Mouse (Mus musculus) limb, embryonic 13.5 days (tissue): ENCODE data around the gene Ncapd3. TPM values are rescaled to one million over a fixed set of nuclear protein-coding genes. Genes with fewer than 3 reads are reported as not detected.

Experiments used
- ATAC-seq: fragments of 200-750 bp; cut with Nextera tagmentation; 2 replicates; pipeline ENCODE4 v1.8.0; 2017; ENCODE audit warnings: low read depth, moderate number of reproducible peaks, moderate TSS enrichment; ENCODE audit not compliant: low FRiP score
- H3K27ac ChIP-seq: fragments of 300-500 bp; sonication (generic); 2 replicates; pipeline ENCODE4 v1.5.1; 2015; ENCODE audit warnings: inconsistent platforms, mild to moderate bottlenecking, moderate library complexity
- H3K27me3 ChIP-seq: fragments of 300-500 bp; sonication (generic); 2 replicates; pipeline ENCODE4 v1.6.1; 2015; ENCODE audit warnings: mild to moderate bottlenecking, inconsistent platforms
- H3K36me3 ChIP-seq: fragments of 300-500 bp; sonication (generic); 2 replicates; pipeline ENCODE4 v1.6.1; 2015; ENCODE audit warnings: inconsistent platforms, mild to moderate bottlenecking, moderate library complexity
- H3K4me1 ChIP-seq: fragments of 300-500 bp; sonication (generic); 2 replicates; pipeline ENCODE4 v1.6.1; 2015; ENCODE audit warnings: inconsistent platforms
- H3K4me2 ChIP-seq: fragments of 300-500 bp; sonication (generic); replicated peaks from 2 replicates; pipeline ENCODE4 v1.6.1; 2015; ENCODE audit warnings: inconsistent platforms, mild to moderate bottlenecking, moderate library complexity
- H3K4me3 ChIP-seq: fragments of 300-500 bp; sonication (generic); 2 replicates; pipeline ENCODE4 v1.5.1; 2015; ENCODE audit warnings: moderate library complexity, mild to moderate bottlenecking, inconsistent platforms
- H3K9ac ChIP-seq: fragments of 300-500 bp; sonication (generic); 2 replicates; pipeline ENCODE4 v1.6.1; 2015; ENCODE audit warnings: mild to moderate bottlenecking, inconsistent platforms
- H3K9me3 ChIP-seq: fragments of 300-500 bp; sonication (generic); 2 replicates; pipeline ENCODE4 v1.6.1; 2016; ENCODE audit warnings: inconsistent platforms
- WGBS: fragments of 180-500 bp; shearing (Covaris S2); methylation state at CpG from one replicate; pipeline ENCODE4 v1.1.7; 2015; 5-methylcytosine and 5-hydroxymethylcytosine counted together
- polyA plus RNA-seq: library from polyadenylated mRNA; unstranded; fragments of >200 nt; fragmentation: Nextera tagmentation; extraction: Ambion mirVana; gene quantifications from 2 replicates; pipeline ENCODE4 v1.2.1, GENCODE M21; 2015

Ncapd3 gene
- polyA plus RNA-seq, 1 experiment from 2014 or later = 25.8 TPM

DNA sequence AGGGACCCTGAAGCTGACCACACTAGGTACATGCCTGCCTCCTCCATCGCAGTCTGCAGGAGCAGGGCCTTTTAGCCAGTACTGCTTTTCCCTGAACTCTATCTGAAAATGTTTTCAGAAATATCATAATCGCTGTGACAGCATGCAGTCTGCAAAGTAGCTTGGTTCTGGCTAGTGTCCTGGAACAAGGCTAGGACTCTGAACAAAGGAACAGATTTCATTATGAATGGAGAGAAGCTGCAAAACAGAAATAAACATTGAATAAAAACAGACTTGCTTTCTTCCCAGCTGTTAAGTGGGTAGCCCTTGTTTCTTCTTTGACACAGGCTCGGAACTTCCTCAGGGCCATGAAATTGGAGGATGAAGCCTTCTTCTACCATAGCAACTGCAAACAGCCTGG, 24.7 kb upstream of the Ncapd3 start:
- no peak overlapping the region for H3K27ac ChIP-seq
- ATAC-seq = no peak
- no peaks in the 10 kb centered on the region for H3K9me3 ChIP-seq
- 93% methylated on average over 3 of the region's 3 CpGs for WGBS
- H3K4me3 ChIP-seq = no peak overlapping the region
- H3K27me3 ChIP-seq = no peaks in the 10 kb centered on the region
- H3K4me1 ChIP-seq = peaks cover 13% of the 10 kb centered on the region
- peaks cover 76% of the 10 kb centered on the region for H3K36me3 ChIP-seq
- no peak overlapping the region for H3K9ac ChIP-seq
- no peak overlapping the region for H3K4me2 ChIP-seq

DNA sequence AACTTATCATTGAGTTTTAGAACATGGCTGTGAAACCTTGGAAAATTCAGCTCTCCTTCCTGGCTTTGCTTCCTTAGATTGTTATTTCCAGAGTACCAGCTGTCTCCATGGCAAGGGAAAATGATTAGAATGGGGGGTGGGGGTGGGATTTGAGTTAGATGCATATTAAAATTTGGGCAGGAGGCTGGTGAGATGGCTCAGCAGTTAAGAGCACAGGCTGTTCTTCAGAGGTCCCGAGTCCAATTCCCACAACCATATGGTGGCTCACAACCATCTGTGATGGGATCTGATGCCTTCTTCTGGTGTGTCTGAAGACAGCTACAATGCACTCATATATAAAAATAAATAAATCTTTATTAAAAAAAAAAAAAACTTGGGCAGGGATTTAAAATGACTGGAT, 24.0 kb upstream of the Ncapd3 start:
- ATAC-seq = no peak
- H3K36me3 ChIP-seq = peaks cover 83% of the 10 kb centered on the region
- peaks cover 7% of the 10 kb centered on the region for H3K4me1 ChIP-seq
- no peak overlapping the region for H3K4me2 ChIP-seq
- no peak overlapping the region for H3K27ac ChIP-seq
- WGBS = 100% methylated on average over 1 of the region's 1 CpGs
- no peak overlapping the region for H3K9ac ChIP-seq
- no peaks in the 10 kb centered on the region for H3K27me3 ChIP-seq
- no peaks in the 10 kb centered on the region for H3K9me3 ChIP-seq
- H3K4me3 ChIP-seq = no peak overlapping the region

DNA sequence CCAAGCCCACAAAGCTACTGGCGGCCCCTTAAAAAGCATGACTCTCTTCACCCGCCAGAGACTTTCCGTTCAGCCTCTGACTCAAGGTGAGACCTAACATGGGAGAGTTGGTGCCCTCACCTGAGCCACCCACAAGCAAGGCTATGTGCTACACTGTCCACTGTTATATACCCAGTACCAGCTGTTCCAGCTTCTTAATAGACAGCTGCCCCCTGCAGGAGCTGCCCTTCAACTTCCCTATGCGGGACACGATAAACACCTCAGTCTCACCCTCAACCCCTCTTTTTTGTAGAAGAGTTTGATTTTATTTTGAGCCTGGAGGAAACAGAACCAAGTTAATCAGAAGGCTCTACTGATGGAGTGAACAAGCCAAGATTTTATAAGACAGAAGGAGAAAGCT, 23.1 kb upstream of the Ncapd3 start:
- Histone ChIP-seq H3K36me3 (peaks cover 93% of the 10 kb centered on the region), H3K4me2 (no peak overlapping the region)

DNA sequence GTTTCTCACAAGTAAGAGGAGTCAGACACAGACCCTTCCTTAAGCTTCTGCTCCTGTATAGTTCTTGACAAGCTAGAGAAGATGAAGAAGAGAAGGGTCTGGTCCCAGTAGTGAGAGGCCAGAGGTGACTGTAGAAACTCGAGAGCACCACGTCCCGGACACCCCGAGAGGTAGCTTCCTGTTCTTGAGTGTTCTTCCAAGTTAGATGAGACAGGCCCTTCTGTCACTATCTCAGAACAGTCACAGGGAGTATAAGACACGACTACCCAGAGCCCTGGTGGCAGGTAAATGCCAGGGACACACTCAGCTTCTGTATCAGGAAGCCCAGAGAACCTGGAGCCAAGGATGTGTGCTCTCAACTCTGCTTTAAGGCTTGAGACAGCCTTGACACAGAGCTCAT, 20.7 kb upstream of the Ncapd3 start:
- WGBS = 82% methylated on average over 5 of the region's 5 CpGs

More for the DNA sequence above, 23.1 kb upstream of the Ncapd3 start:
- no peaks in the 10 kb centered on the region for H3K4me1 ChIP-seq
- H3K27me3 ChIP-seq = no peaks in the 10 kb centered on the region
- WGBS = 93% methylated on average over 5 of the region's 5 CpGs
- H3K9ac ChIP-seq = no peak overlapping the region
- H3K9me3 ChIP-seq = no peaks in the 10 kb centered on the region
- H3K4me3 ChIP-seq = no peak overlapping the region
- ATAC-seq = no peak
- H3K27ac ChIP-seq = no peak overlapping the region

DNA sequence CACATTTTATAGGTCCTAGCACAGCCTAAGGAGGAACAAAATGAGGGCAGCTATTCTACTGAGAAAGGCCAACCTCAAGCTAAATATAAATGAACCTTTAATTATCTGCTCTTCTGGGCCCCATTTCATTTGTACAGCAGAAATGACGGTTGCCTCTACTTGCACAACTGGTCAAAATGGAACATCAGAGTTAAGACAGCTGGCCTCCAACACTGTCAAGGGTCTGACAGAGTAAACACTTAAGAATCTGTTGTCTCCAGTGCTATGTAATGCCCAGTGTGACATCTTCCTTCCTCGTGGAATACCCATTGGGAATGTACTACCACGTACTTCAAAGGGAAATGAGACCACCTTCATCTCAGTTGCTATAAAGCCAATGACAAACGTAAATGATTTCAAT, 18.4 kb upstream of the Ncapd3 start:
- WGBS = 88% methylated on average over 4 of the region's 4 CpGs
- Histone ChIP-seq H3K9me3 (no peaks in the 10 kb centered on the region), H3K4me1 (no peaks in the 10 kb centered on the region), H3K27me3 (no peaks in the 10 kb centered on the region), H3K9ac (no peak overlapping the region), H3K36me3 (peaks cover 98% of the 10 kb centered on the region), H3K27ac (no peak overlapping the region), H3K4me3 (no peak overlapping the region), H3K4me2 (no peak overlapping the region)
- no peak for ATAC-seq

More for the DNA sequence above, 20.7 kb upstream of the Ncapd3 start:
- Histone ChIP-seq H3K4me1 (no peaks in the 10 kb centered on the region), H3K36me3 (peaks cover 99% of the 10 kb centered on the region), H3K4me3 (no peak overlapping the region), H3K27me3 (no peaks in the 10 kb centered on the region), H3K9ac (no peak overlapping the region), H3K9me3 (no peaks in the 10 kb centered on the region), H3K4me2 (no peak overlapping the region), H3K27ac (no peak overlapping the region)
- ATAC-seq = no peak

DNA sequence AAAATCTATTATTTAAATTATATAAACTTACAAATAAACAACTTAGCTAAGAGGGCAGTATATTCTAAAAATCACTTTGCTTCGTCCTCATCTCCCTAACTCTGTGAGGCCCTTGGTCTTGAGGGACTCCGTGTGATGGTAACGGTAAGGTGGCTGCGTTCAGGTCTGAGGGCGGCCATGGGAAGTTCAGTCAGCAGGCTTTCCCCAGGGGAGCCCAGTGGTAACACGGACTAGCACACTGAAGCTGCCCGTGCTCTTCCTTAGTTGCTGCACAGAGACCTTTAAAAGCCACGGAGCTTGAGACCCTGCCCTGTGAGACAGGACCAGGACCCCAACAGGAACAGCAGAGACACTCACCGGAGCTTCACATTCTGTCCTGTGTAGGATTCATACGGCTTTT, 11.0 kb upstream of the Ncapd3 start:
- WGBS = 95% methylated on average over 10 of the region's 10 CpGs

DNA sequence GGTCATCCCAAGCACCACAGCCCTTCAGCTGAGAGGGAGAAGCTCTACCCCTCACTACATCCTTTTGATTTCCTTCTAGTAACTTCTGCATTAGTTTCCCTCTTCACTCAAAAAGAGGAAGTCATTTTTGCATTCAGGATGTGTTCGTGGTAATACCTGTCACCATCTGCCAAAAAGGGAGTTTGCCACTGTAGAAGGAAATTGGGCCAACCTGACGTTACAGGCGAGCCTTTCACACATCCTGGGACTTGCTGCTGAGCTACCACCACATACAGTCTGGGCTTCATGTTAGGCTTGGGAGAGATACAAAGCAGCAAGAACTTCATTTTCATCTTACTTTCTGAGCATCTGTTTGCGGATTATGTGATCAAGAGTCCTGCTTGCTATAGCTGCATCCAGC, 6.3 kb upstream of the Ncapd3 start:
- H3K9ac ChIP-seq = no peak overlapping the region; the same call in 1 of the 2 replicates
- no peaks in the 10 kb centered on the region for H3K9me3 ChIP-seq
- 89% methylated on average over 4 of the region's 4 CpGs for WGBS

More for the DNA sequence above, 11.0 kb upstream of the Ncapd3 start:
- no peak for ATAC-seq
- Histone ChIP-seq H3K9ac (no peak overlapping the region), H3K27ac (no peak overlapping the region), H3K4me3 (no peak overlapping the region), H3K36me3 (peaks cover 80% of the 10 kb centered on the region), H3K9me3 (no peaks in the 10 kb centered on the region), H3K4me2 (no peak overlapping the region), H3K27me3 (no peaks in the 10 kb centered on the region), H3K4me1 (no peaks in the 10 kb centered on the region)

DNA sequence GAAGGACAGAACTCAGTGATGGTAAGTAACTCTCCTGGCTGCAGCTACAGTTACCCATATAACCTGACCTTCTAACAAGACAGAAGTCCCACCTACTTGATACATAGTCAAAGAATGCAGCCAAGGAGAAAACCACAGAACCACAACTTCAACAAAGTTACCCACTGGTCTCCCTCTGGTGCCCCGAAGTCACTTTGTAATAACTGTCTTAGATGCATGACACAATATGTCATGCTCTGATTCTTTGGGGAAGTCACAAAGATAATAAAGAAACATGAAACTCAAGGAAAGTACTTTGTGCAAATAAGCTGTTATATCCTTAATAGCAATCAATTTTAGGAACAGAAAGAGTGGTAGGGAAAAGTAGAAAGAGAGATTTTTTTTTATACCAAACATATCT, 3.3 kb upstream of the Ncapd3 start:
- no peak overlapping the region for H3K27ac ChIP-seq
- 92% methylated on average over 1 of the region's 1 CpGs for WGBS

More for the DNA sequence above, 6.3 kb upstream of the Ncapd3 start:
- Histone ChIP-seq H3K4me1 (peaks cover 26% of the 10 kb centered on the region), H3K4me2 (no peak overlapping the region), H3K27me3 (no peaks in the 10 kb centered on the region), H3K36me3 (peaks cover 44% of the 10 kb centered on the region), H3K4me3 (no peak overlapping the region), H3K27ac (no peak overlapping the region)
- ATAC-seq = no peak

DNA sequence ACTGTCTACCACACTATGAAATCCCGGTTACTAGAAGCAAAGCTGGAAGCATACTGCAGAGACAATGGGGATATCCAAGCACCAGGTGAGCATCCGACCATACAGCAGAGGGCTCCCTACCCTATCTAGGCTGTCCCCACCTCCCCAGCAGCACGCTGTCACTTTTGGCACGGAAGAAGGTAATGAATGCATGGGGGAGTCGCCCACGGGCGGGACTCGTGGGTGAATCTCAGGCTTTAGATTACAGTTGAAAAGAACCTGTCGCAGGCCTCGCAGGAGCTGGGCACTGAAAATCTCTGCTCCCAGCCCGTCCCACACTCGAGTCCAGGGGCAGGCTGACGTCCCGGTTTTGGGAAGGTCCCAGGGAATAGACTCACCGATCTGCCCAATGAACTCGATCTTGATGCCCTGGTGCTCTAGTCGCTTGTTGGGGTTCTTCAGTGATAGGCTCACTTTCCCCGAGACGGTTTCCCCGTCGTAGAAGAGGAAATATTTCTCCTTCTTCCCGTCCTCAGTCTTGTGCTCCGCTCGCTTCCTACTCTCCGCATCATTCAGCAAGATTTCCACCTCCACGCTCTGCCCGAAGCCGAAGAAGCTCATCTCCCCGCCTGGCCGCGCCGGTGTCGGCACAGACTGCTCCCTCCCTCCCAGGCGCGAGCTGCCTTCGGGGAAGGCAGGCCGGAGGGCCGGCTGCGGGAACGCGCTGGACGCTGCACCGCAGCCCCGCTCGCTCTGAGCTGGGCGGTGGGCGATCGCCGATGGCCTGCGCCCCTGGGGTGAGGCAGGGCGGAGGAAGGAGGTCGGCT, 750 bp upstream of the Ncapd3 start:
- peak overlapping the region; percentile 96 for H3K4me3 ChIP-seq
- peak overlapping the region; percentile 87 for H3K27ac ChIP-seq
- H3K36me3 ChIP-seq = peaks cover 10% of the 10 kb centered on the region
- ATAC-seq = no peak; the same call in 1 of the 2 replicates
- H3K4me2 ChIP-seq = peak overlapping the region; percentile 96
- under 1% methylated on average over 52 of the region's 52 CpGs for WGBS
- H3K4me1 ChIP-seq = peaks cover 45% of the 10 kb centered on the region
- peak overlapping the region; percentile 97 for H3K9ac ChIP-seq
- H3K9me3 ChIP-seq = no peaks in the 10 kb centered on the region
- H3K27me3 ChIP-seq = no peaks in the 10 kb centered on the region

More for the DNA sequence above, 3.3 kb upstream of the Ncapd3 start:
- H3K4me1 ChIP-seq = peaks cover 37% of the 10 kb centered on the region
- H3K9me3 ChIP-seq = no peaks in the 10 kb centered on the region
- no peak overlapping the region for H3K4me3 ChIP-seq
- no peak overlapping the region for H3K9ac ChIP-seq
- ATAC-seq = no peak
- H3K27me3 ChIP-seq = no peaks in the 10 kb centered on the region
- H3K36me3 ChIP-seq = peaks cover 26% of the 10 kb centered on the region
- H3K4me2 ChIP-seq = peak overlapping the region; percentile 19; the same call in 1 of the 2 replicates

DNA sequence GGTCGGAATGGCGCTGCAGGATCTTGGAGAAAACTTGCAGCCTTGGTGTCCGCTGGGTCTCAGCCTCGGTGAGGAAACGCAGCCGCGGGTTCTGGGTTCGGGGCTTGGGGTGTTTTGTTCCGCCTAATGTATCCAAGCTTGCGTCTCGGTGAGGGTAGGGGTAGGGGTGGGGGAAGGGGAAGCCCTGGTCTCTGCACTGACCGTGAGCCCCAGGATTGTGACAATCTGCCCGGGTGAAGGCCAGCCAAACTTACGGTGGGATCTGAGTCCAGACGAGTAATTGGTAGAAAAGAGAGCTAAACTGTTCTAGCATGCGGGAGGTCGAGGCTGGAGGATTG, 757 bp downstream of the Ncapd3 start:
- peak; percentile 37 for ATAC-seq

DNA sequence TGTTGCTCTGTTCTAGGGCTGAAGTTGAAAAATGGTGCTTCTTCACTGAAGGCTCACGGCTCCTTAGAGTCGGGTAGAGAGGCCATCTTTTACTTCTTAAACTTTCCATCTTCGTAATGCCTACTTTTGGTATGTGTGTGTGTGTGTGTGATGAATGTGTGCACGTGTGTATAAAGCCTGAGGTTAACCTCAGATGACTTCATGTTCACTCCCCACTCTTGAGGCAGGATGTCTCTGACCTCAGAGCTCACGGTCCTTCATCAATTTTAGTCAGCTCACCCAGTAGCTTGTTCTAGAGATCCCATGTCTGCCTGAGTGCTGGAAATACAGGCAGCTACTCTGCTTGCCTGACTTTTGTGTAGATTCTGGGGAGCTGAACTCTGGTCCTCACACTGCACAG, 13.9 kb downstream of the Ncapd3 start:
- Histone ChIP-seq H3K9ac (no peak overlapping the region), H3K27me3 (no peaks in the 10 kb centered on the region), H3K9me3 (no peaks in the 10 kb centered on the region), H3K4me3 (no peak overlapping the region), H3K36me3 (peaks cover 94% of the 10 kb centered on the region), H3K4me2 (no peak overlapping the region), H3K27ac (no peak overlapping the region), H3K4me1 (no peaks in the 10 kb centered on the region)
- WGBS = 89% methylated on average over 5 of the region's 5 CpGs
- ATAC-seq = no peak

More for the DNA sequence above, 757 bp downstream of the Ncapd3 start:
- Histone ChIP-seq H3K36me3 (peaks cover 8% of the 10 kb centered on the region; the same call in 1 of the 2 replicates), H3K27ac (no peak overlapping the region), H3K9me3 (no peaks in the 10 kb centered on the region), H3K27me3 (no peaks in the 10 kb centered on the region), H3K4me3 (peak overlapping the region; percentile 96), H3K4me2 (peak overlapping the region; percentile 96), H3K9ac (peak overlapping the region; percentile 75), H3K4me1 (peaks cover 45% of the 10 kb centered on the region)
- under 1% methylated on average over 17 of the region's 17 CpGs for WGBS

DNA sequence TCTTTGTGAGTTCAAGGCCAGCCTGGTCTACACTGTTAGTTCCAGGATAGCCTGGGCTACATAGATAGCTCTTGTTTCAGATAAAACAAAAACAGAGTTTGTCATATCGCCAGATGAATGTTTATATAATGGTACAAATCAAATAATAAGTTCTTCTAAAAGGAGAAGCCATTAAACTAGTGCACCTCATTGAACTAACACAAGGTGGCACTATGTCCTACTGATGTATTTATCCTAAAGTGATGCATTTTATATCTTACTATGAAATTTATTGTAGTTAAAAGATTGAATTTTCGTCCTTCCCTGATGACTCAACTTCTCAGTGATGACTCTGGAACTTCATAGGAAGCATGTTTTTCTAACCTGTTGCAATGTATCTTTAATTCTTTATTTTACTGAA, 19.5 kb downstream of the Ncapd3 start:
- no peaks in the 10 kb centered on the region for H3K27me3 ChIP-seq
- H3K9me3 ChIP-seq = no peaks in the 10 kb centered on the region
- 91% methylated on average over 2 of the region's 2 CpGs for WGBS
- H3K4me2 ChIP-seq = no peak overlapping the region
- H3K9ac ChIP-seq = no peak overlapping the region
- H3K4me1 ChIP-seq = no peaks in the 10 kb centered on the region
- H3K27ac ChIP-seq = no peak overlapping the region
- peaks cover 83% of the 10 kb centered on the region for H3K36me3 ChIP-seq
- no peak for ATAC-seq
- H3K4me3 ChIP-seq = no peak overlapping the region

DNA sequence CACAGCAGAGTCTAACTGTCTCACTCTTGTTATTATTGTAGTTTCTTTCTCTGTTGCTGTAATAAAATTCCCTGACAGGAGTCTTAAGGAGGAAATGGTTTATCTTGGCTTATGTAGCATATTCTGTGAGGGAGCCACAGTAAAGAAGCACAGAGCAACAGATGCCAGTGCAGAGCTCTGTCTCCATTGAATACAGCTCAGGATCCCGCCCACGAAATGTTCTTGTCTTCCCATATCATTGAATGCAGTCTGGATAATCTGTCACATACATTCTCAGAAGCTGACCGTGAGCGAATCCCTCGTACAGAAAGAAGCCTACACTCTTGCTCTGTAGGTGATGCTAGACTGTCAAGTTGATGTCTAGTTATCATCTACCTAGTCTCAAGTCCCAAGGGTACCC, 28.4 kb downstream of the Ncapd3 start:
- Histone ChIP-seq H3K9me3 (no peaks in the 10 kb centered on the region), H3K4me3 (no peak overlapping the region), H3K27me3 (no peaks in the 10 kb centered on the region), H3K27ac (no peak overlapping the region), H3K36me3 (peaks cover 91% of the 10 kb centered on the region), H3K9ac (no peak overlapping the region), H3K4me1 (no peaks in the 10 kb centered on the region), H3K4me2 (no peak overlapping the region)
- WGBS = 94% methylated on average over 5 of the region's 5 CpGs
- no peak for ATAC-seq
